Mouse (Mus musculus) embryonic facial prominence, embryonic 14.5 days (tissue): ENCODE data around the gene Dpp4. TPM values are rescaled to one million over a fixed set of nuclear protein-coding genes. Genes with fewer than 3 reads are reported as not detected.
A peak's percentile ranks its signal among the peaks of the same experiment; 100 is the strongest.

ENCODE experiments used
- ATAC-seq: fragments of 200-750 bp; cut with Nextera tagmentation; 2 replicates; pipeline ENCODE4 v1.8.0; 2017; ENCODE audit warnings: low read depth, moderate number of reproducible peaks, moderate TSS enrichment
- DNase-seq: peaks from one replicate; pipeline ENCODE4 v3.0.0-alpha.2; 2015; ENCODE audit warnings: low spot score
- H3K27ac ChIP-seq: fragments of 300-500 bp; sonication (generic); replicated peaks from 2 replicates; pipeline ENCODE4 v1.5.1; 2014; ENCODE audit warnings: low read depth, mild to moderate bottlenecking, low read length, moderate library complexity
- H3K27me3 ChIP-seq: fragments of 300-500 bp; sonication (generic); replicated peaks from 2 replicates; pipeline ENCODE4 v1.6.1; 2014; ENCODE audit warnings: low read length; ENCODE audit not compliant: control insufficient read depth, insufficient read depth
- H3K36me3 ChIP-seq: fragments of 300-500 bp; sonication (generic); 2 replicates; pipeline ENCODE4 v1.6.1; 2014; ENCODE audit warnings: low read length, mixed read lengths; ENCODE audit not compliant: control insufficient read depth, insufficient read depth
- H3K4me1 ChIP-seq: fragments of 300-500 bp; sonication (generic); 2 replicates; pipeline ENCODE4 v1.6.1; 2014; ENCODE audit warnings: antibody characterized with exemption, low read length; ENCODE audit not compliant: control insufficient read depth, insufficient read depth
- H3K4me2 ChIP-seq: fragments of 300-500 bp; sonication (generic); 2 replicates; pipeline ENCODE4 v1.6.1; 2014; ENCODE audit warnings: low read depth, mild to moderate bottlenecking, low read length, moderate library complexity, mixed read lengths
- H3K4me3 ChIP-seq: fragments of 300-500 bp; sonication (generic); 2 replicates; pipeline ENCODE4 v1.5.1; 2014; ENCODE audit warnings: low read depth, mild to moderate bottlenecking, low read length
- H3K9ac ChIP-seq: fragments of 300-500 bp; sonication (generic); 2 replicates; pipeline ENCODE4 v1.6.1; 2014; ENCODE audit warnings: low read depth, mild to moderate bottlenecking, low read length, moderate library complexity, mixed read lengths
- H3K9me3 ChIP-seq: fragments of 300-500 bp; sonication (generic); 2 replicates; pipeline ENCODE4 v1.6.1; 2016; ENCODE audit warnings: low read length; ENCODE audit not compliant: control insufficient read depth
- WGBS: fragments of 180-500 bp; shearing (Covaris S2); extraction: QIAGEN DNeasy Blood & Tissue Kit; methylation state at CpG from one replicate; pipeline ENCODE4 v1.1.7; 2014; 5-methylcytosine and 5-hydroxymethylcytosine counted together
- polyA plus RNA-seq: library from polyadenylated mRNA; unstranded; fragments of >200 nt; fragmentation: Nextera tagmentation; extraction: Ambion mirVana; gene quantifications from 2 replicates; pipeline ENCODE4 v1.2.1, GENCODE M21; 2014

Dpp4 gene
- polyA plus RNA-seq, 1 experiment from 2014 or later: 9.7 TPM

DNA sequence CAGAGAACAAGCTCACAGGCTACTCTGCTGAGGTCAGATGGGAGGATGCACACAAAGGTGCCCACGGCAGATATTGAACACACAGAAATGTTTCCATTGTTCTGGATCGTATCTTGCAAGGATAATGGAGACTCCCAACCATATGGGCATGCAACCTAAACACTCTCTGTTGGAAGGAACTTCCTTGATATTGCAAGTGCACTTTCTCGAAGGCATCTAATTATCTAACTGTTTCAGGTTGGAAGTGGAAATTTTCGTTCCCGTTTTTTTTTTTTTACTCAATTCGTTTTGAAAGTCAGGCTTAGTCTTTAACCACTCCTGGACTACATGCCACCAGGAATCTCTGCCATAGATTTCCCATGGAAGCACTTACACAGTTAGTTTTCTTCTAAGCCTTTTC is 51.2 kb downstream of the Dpp4 start:
- no peak for ATAC-seq
- no peak overlapping the region for H3K9ac ChIP-seq
- no peaks in the 10 kb centered on the region for H3K36me3 ChIP-seq
- no peak overlapping the region for H3K4me3 ChIP-seq
- H3K4me1 ChIP-seq: no peaks in the 10 kb centered on the region
- WGBS: 84% methylated on average over 6 of the region's 6 CpGs
- no peaks in the 10 kb centered on the region for H3K27me3 ChIP-seq
- H3K9me3 ChIP-seq: no peaks in the 10 kb centered on the region
- DNase-seq: no peak
- no peak overlapping the region for H3K4me2 ChIP-seq
- no peak overlapping the region for H3K27ac ChIP-seq

DNA sequence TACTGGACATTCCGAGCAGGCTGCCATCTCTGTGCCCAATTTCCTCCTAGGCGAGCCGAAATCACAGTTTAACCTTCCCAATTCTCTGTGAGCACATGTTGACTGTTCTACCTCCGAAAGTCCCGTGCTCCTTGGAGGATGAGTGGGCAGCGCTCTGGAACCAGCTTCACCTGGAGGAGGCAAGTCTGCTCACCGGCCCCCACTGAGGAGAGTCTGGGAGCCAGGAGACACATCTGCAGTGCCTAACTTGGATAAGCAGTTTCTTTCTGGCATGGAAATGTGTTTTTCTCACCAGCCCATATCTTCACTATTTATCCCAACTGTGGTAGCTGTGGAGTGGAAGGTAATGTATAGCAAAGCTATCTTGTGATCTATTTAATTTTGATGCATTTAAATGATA is 54.8 kb downstream of the Dpp4 start:
- 88% methylated on average over 7 of the region's 7 CpGs for WGBS
- no peak for ATAC-seq
- H3K27me3 ChIP-seq: no peaks in the 10 kb centered on the region

DNA sequence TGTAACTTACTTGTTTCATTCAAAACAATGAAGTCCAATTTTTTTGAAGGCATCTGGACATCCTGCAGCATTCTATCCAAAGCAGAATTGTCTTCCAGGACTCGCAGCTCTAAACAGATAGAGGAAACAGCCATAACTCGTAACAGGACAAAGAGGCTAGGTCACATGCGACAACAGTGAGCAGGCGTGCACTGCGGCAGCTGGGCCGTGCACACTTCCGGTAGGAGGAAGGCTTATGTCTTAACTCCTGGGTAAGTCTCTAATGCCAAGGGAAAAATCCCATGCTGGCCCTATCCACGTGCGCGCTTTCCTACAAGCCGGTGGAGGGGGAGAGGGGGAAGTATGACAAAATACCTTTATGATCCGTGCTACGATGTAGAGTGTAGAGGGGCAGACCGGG is 55.4 kb downstream of the Dpp4 start:
- Histone ChIP-seq H3K27ac (no peak overlapping the region), H3K4me3 (no peak overlapping the region), H3K4me1 (no peaks in the 10 kb centered on the region), H3K36me3 (no peaks in the 10 kb centered on the region), H3K27me3 (no peaks in the 10 kb centered on the region), H3K4me2 (no peak overlapping the region), H3K9ac (no peak overlapping the region), H3K9me3 (no peaks in the 10 kb centered on the region)
- 81% methylated on average over 14 of the region's 14 CpGs for WGBS
- ATAC-seq (no peak), DNase-seq (no peak)

More for the DNA sequence above, 54.8 kb downstream of the Dpp4 start:
- Histone ChIP-seq H3K36me3 (no peaks in the 10 kb centered on the region), H3K9ac (no peak overlapping the region), H3K27ac (no peak overlapping the region), H3K9me3 (no peaks in the 10 kb centered on the region), H3K4me1 (no peaks in the 10 kb centered on the region), H3K4me3 (no peak overlapping the region), H3K4me2 (no peak overlapping the region)
- no peak for DNase-seq

GRCm38 (mm10) chr2:62355766-62356165 is 56.3 kb downstream of the Dpp4 start:
- Histone ChIP-seq H3K9me3 (no peaks in the 10 kb centered on the region), H3K9ac (no peak overlapping the region), H3K36me3 (no peaks in the 10 kb centered on the region), H3K4me3 (no peak overlapping the region), H3K4me1 (no peaks in the 10 kb centered on the region), H3K27me3 (no peaks in the 10 kb centered on the region), H3K4me2 (no peak overlapping the region), H3K27ac (no peak overlapping the region)
- no peak for DNase-seq
- no peak for ATAC-seq
- 61% methylated on average over 6 of the region's 6 CpGs for WGBS

DNA sequence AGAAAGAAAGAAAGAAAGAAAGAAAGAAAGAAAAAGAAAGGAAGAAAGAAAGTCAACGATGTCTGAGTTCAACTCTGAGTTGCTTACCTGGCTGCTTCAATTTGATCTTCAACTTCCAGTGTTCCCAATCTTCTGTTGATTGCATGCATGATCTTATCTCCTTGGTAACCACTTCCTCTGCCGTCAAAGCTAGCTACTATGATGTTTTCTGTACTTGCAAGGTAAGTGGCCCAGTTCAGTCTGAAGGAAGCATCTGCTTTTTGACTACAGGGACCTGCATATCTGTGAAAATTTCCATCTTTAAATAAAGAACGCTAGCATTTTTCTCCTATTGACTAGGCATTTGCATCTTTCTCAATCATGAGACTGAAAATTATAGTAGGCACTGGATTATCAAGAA is 60.0 kb downstream of the Dpp4 start:
- Histone ChIP-seq H3K27ac (no peak overlapping the region), H3K4me3 (no peak overlapping the region), H3K27me3 (no peaks in the 10 kb centered on the region), H3K9ac (no peak overlapping the region), H3K4me2 (no peak overlapping the region), H3K4me1 (no peaks in the 10 kb centered on the region), H3K9me3 (no peaks in the 10 kb centered on the region), H3K36me3 (no peaks in the 10 kb centered on the region)
- DNase-seq (no peak), ATAC-seq (no peak)
- 68% methylated on average over 3 of the region's 3 CpGs for WGBS

DNA sequence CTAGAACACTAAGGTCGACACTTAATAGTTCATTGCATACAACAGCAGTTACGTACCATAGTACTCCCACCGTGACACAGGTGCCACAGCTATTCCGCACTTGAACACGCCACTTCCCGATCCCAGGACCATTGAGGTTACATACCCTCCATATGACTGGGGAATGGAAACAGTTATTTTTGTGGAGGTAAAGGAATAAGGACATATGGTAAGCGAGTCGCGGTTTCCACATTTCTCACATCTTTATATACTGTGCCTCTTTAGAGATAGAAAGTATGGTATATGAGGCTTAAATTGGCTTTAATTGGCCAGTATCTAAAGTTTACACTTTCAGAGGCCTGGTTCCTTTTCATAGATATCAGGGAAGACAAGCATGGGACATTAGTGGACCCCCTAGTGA is 64.3 kb downstream of the Dpp4 start:
- Histone ChIP-seq H3K9me3 (no peaks in the 10 kb centered on the region), H3K9ac (no peak overlapping the region), H3K4me2 (no peak overlapping the region), H3K27ac (no peak overlapping the region), H3K27me3 (no peaks in the 10 kb centered on the region), H3K36me3 (no peaks in the 10 kb centered on the region), H3K4me3 (no peak overlapping the region), H3K4me1 (no peaks in the 10 kb centered on the region)
- ATAC-seq (no peak), DNase-seq (no peak)
- 94% methylated on average over 9 of the region's 9 CpGs for WGBS

GRCm38 (mm10) chr2:62346771-62347170 is 65.3 kb downstream of the Dpp4 start:
- Histone ChIP-seq H3K4me3 (no peak overlapping the region), H3K36me3 (no peaks in the 10 kb centered on the region), H3K9me3 (no peaks in the 10 kb centered on the region), H3K4me2 (no peak overlapping the region), H3K9ac (no peak overlapping the region), H3K4me1 (no peaks in the 10 kb centered on the region), H3K27ac (no peak overlapping the region), H3K27me3 (no peaks in the 10 kb centered on the region)
- 25% methylated on average over 1 of the region's 1 CpGs for WGBS
- DNase-seq: no peak
- ATAC-seq: no peak

GRCm38 (mm10) chr2:62344367-62344766 is 67.7 kb downstream of the Dpp4 start:
- no peaks in the 10 kb centered on the region for H3K4me1 ChIP-seq
- H3K36me3 ChIP-seq: no peaks in the 10 kb centered on the region
- H3K4me2 ChIP-seq: no peak overlapping the region
- 51% methylated on average over 6 of the region's 6 CpGs for WGBS
- DNase-seq (no peak), ATAC-seq (no peak)
- H3K4me3 ChIP-seq: no peak overlapping the region
- H3K27me3 ChIP-seq: no peaks in the 10 kb centered on the region
- H3K9me3 ChIP-seq: no peaks in the 10 kb centered on the region
- H3K9ac ChIP-seq: no peak overlapping the region
- no peak overlapping the region for H3K27ac ChIP-seq

DNA sequence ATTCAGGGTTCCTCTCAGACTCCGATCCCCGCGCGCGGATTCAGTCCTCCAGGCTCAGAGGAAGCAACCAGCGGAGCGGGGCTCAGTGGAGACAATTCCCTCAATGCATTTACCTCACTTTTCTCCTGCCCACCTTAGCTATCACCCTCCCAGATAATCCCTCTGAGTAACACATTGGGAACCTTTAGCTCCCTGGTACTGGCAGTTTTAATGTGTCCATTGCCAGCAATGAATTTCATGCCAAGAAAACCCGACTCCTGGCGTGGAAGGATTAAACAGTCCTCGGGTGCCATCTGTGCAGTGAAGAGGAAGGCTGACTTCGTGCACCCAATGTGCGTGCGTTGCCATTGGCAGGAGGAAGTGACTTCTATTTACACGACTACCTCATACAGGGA is 70.3 kb downstream of the Dpp4 start:
- no peak for ATAC-seq
- no peaks in the 10 kb centered on the region for H3K27me3 ChIP-seq
- H3K27ac ChIP-seq: no peak overlapping the region
- 0 out of 2 replicates have a peak overlapping the region, but pooled peaks have one; percentile 15 for H3K4me2 ChIP-seq
- H3K9ac ChIP-seq: no peak overlapping the region
- H3K9me3 ChIP-seq: no peaks in the 10 kb centered on the region
- DNase-seq: no peak
- H3K36me3 ChIP-seq: no peaks in the 10 kb centered on the region
- WGBS: 36% methylated on average over 14 of the region's 14 CpGs
- no peaks in the 10 kb centered on the region for H3K4me1 ChIP-seq
- H3K4me3 ChIP-seq: no peak overlapping the region
